Mouse (Mus musculus) bone marrow, adult 2 months (tissue): ENCODE measurements around the gene Dbx2. TPM values are rescaled to one million over a fixed set of nuclear protein-coding genes. Genes with fewer than 3 reads are reported as not detected.

ENCODE experiments used
- H3K27ac ChIP-seq: fragments of 200-500 bp; 2 replicates; pipeline ENCODE4 v1.5.1; 2012; ENCODE audit warnings: low read depth, mild to moderate bottlenecking, control low read depth, inconsistent platforms, low read length; ENCODE audit not compliant: control insufficient read depth, poor library complexity, insufficient read depth
- H3K4me1 ChIP-seq: fragments of 200-500 bp; 2 replicates; pipeline ENCODE4 v1.6.1; 2011; ENCODE audit warnings: low read length; ENCODE audit not compliant: control insufficient read depth, insufficient read depth
- H3K4me3 ChIP-seq: fragments of 200-500 bp; replicated peaks from 2 replicates; pipeline ENCODE3; 2011; ENCODE audit warnings: mild to moderate bottlenecking, low read depth, low read length, control low read depth; ENCODE audit not compliant: control insufficient read depth
- CTCF ChIP-seq: fragments of 200-500 bp; IDR thresholded peaks from 2 replicates; pipeline ENCODE4 v1.5.1; 2011; ENCODE audit warnings: low read length, control low read depth; ENCODE audit not compliant: control insufficient read depth, insufficient read depth
- POLR2A ChIP-seq: fragments of 200-500 bp; IDR thresholded peaks from 2 replicates; pipeline ENCODE4 v1.6.1; 2011; ENCODE audit warnings: low read depth, mild to moderate bottlenecking, control low read depth, low read length, borderline replicate concordance; ENCODE audit not compliant: control insufficient read depth
- WGBS: fragments of 180-500 bp; shearing (Covaris S2); methylation state at CpG from one replicate; pipeline ENCODE4 v1.1.7; 2018; 5-methylcytosine and 5-hydroxymethylcytosine counted together
- polyA plus RNA-seq: library from polyadenylated mRNA; stranded (reverse); fragments of >200 nt; gene quantifications from 2 replicates; pipeline ENCODE4 v1.2.4, GENCODE M21; 2011; ENCODE audit warnings: low replicate concordance; ENCODE audit not compliant: missing spikeins, insufficient read depth, insufficient read length

Dbx2 gene
- polyA plus RNA-seq, 1 experiment, result not detected

GRCm38 (mm10) chr15:95584891-95585290 is 70.9 kb downstream of the Dbx2 start:
- no peak overlapping the region for H3K4me3 ChIP-seq
- TF ChIP-seq POLR2A (no peak), CTCF (no peak)
- 64% methylated on average over 4 of the region's 4 CpGs for WGBS
- no peak overlapping the region for H3K27ac ChIP-seq
- no peaks in the 10 kb centered on the region for H3K4me1 ChIP-seq

DNA sequence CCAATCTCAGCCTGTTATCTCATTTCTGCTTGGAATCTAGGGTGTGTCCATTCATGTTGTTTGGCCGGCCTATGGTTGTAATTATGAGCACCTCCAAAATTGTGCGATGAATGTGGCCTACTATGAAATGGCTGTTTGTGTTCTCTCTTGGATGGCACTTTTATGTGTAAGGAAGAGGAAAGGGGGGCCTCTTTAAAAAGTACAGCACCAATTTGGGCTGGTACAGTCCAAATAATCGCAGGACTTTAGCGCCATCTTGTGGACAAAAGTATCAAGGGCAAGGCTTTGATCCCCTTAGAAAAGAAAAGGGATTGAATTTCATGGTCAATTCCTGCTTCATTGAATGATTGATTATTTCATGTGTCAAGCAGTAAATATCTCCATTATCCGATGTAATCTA is 81.1 kb downstream of the Dbx2 start:
- Histone ChIP-seq H3K4me1 (no peaks in the 10 kb centered on the region), H3K27ac (no peak overlapping the region), H3K4me3 (no peak overlapping the region)
- TF ChIP-seq CTCF (no peak), POLR2A (no peak)
- WGBS, result 19% methylated on average over 5 of the region's 5 CpGs

Other genes starting within 250 kb of the Dbx2 start
- not detected in 2 replicates for gene Nell2, start 127.4 kb downstream of the Dbx2 start, polyA plus RNA-seq
- 9.0 and 24.4 TPM in 2 replicates for gene Ano6, start 134.9 kb upstream of the Dbx2 start, polyA plus RNA-seq